Mouse (Mus musculus) ES-E14 (cell line): ENCODE measurements around the gene Axin2. TPM values are rescaled to one million over a fixed set of nuclear protein-coding genes. Genes with fewer than 3 reads are reported as not detected.

Experiments
- DNase-seq: peaks from one replicate; pipeline ENCODE4 v3.0.0-alpha.2; 2013; ENCODE audit warnings: low read depth, low spot score
- H3K27ac ChIP-seq: 2 replicates; pipeline ENCODE4 v1.5.1; 2012; ENCODE audit warnings: low read depth, mild to moderate bottlenecking, low read length, moderate library complexity, mixed read lengths; ENCODE audit not compliant: poor library complexity, insufficient read depth, severe bottlenecking
- H3K36me3 ChIP-seq: 2 replicates; pipeline ENCODE4 v1.6.1; 2012; ENCODE audit warnings: mild to moderate bottlenecking, low read length, moderate library complexity, mixed read lengths; ENCODE audit not compliant: control insufficient read depth, poor library complexity, insufficient read depth, severe bottlenecking
- H3K4me1 ChIP-seq, 2 experiments: fragments of 150-350 bp in 1 of 2; sonication (generic) in 1 of 2; 2 replicates each; pipeline ENCODE4 v1.6.1; 2012; ENCODE audit warnings: low read length in 2 of 2, mild to moderate bottlenecking in 1 of 2, mixed read lengths in 1 of 2; ENCODE audit not compliant: control insufficient read depth in 2 of 2, insufficient read depth in 2 of 2, poor library complexity in 1 of 2
- H3K4me3 ChIP-seq, 2 experiments: fragments of 150-350 bp in 1 of 2; sonication (generic) in 1 of 2; 2 replicates each; pipeline ENCODE4 v1.5.1; 2012; ENCODE audit warnings: low read length in 2 of 2, low read depth in 1 of 2, mild to moderate bottlenecking in 1 of 2, mixed read lengths in 1 of 2; ENCODE audit not compliant: insufficient read depth in 1 of 2, poor library complexity in 1 of 2, severe bottlenecking in 1 of 2
- H3K9ac ChIP-seq: 2 replicates; pipeline ENCODE4 v1.6.1; 2012; ENCODE audit warnings: low read depth, mild to moderate bottlenecking, low read length, mixed read lengths; ENCODE audit not compliant: poor library complexity, insufficient read depth, severe bottlenecking
- H3K9me3 ChIP-seq: fragments of 150-350 bp; sonication (generic); 2 replicates; pipeline ENCODE4 v1.6.1; 2012; ENCODE audit warnings: low read depth, mild to moderate bottlenecking, low read length; ENCODE audit not compliant: control insufficient read depth, insufficient read depth
- CHD2 ChIP-seq: IDR thresholded peaks from 2 replicates; pipeline ENCODE4 v1.6.1; 2014; ENCODE audit warnings: mild to moderate bottlenecking, low read depth, low read length, inconsistent platforms
- HCFC1 ChIP-seq: IDR thresholded peaks from 2 replicates; pipeline ENCODE4 v1.6.1; 2012; ENCODE audit warnings: low read length, inconsistent platforms, borderline replicate concordance; ENCODE audit not compliant: insufficient read depth
- MAFK ChIP-seq: IDR thresholded peaks from 2 replicates; pipeline ENCODE4 v1.6.1; 2014; ENCODE audit warnings: mild to moderate bottlenecking, low read depth, low read length, inconsistent platforms; ENCODE audit not compliant: insufficient read depth
- ZC3H11A ChIP-seq: IDR thresholded peaks from 2 replicates; pipeline ENCODE4 v1.6.1; 2012; ENCODE audit warnings: low read depth, mild to moderate bottlenecking, inconsistent platforms, low read length, borderline replicate concordance
- ZNF384 ChIP-seq: IDR thresholded peaks from 2 replicates; pipeline ENCODE4 v1.6.1; 2012; ENCODE audit warnings: low read depth, low read length, inconsistent platforms
- in situ Hi-C, 2 experiments: fragments of 600-800 bp; cut with MboI; formaldehyde crosslinking; loops; one replicate each; pipeline ENCODE4 v1.15.1; 2025; ENCODE audit warnings: low sequenced_read_pairs in 2 of 2, inconsistent platforms in 1 of 2; ENCODE audit not compliant: unreplicated experiment in 2 of 2
- total RNA-seq: library from RNA; depleted of rRNA; stranded (reverse); fragments of 300-350 nt; gene quantifications from 2 replicates; pipeline ENCODE4 v1.2.3, GENCODE M21; 2012

Axin2 gene
- total RNA-seq, 1 experiment: 12.3 TPM

DNA sequence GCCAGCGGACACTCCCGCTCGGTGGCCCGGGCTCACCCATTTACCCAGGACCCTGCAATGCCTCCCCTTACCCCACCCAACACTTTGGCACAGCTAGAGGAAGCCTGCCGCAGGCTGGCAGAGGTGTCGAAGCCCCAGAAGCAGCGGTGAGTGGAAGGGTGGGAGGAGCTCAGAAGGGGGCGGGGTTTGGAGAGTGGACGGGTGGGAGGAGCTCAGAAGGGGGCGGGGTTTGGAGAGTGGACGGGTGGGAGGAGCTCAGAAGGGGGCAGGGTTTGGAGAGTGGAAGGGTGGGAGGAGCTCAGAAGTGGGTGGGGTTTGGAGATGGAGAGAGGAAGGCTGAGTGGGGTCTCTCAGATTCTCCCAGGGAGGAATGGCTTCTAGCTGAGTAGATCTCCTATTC, 23.6 kb downstream of the Axin2 start:
- in situ Hi-C loops: no loop called here
- no peak overlapping the region for H3K4me3 ChIP-seq
- no peak for DNase-seq
- H3K36me3 ChIP-seq: peaks cover 46% of the 10 kb centered on the region; the same call in 1 of the 2 replicates
- H3K9ac ChIP-seq: no peak overlapping the region
- TF ChIP-seq ZC3H11A (no peak), MAFK (no peak), ZNF384 (no peak), CHD2 (no peak), HCFC1 (no peak)
- no peaks in the 10 kb centered on the region for H3K9me3 ChIP-seq
- H3K27ac ChIP-seq: no peak overlapping the region
- peaks cover 0 to 13% of the 10 kb centered on the region in 2 experiments; a peak in 2 of 4 replicates for H3K4me1 ChIP-seq

DNA sequence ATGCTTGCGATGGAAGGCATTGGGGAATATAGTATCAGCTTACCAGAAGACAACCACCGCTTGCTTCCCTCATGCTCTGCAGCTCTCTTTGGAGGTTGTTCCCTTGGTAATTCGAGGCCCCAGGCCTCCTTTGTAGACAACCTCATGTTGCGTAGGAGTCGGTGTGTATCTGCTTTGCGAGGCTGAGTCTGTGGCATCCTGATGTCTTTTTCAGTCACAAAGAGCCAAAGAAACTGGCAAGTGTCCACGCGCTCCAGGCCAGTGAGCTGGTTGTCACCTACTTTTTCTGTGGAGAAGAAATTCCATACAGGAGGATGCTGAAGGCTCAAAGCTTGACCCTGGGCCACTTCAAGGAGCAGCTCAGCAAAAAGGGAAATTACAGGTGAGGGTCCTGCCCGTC, 25.5 kb downstream of the Axin2 start:
- no peak overlapping the region for H3K9ac ChIP-seq
- no peak overlapping the region for H3K4me3 ChIP-seq
- no peaks in the 10 kb centered on the region for H3K9me3 ChIP-seq
- H3K27ac ChIP-seq: no peak overlapping the region
- in situ Hi-C loops: no loop called here
- TF ChIP-seq ZNF384 (no peak), ZC3H11A (no peak), CHD2 (no peak), HCFC1 (no peak), MAFK (no peak)
- DNase-seq: no peak
- peaks cover 45% of the 10 kb centered on the region; the same call in 1 of the 2 replicates for H3K36me3 ChIP-seq
- peaks cover 0 to 11% of the 10 kb centered on the region in 2 experiments; a peak in 2 of 4 replicates for H3K4me1 ChIP-seq

DNA sequence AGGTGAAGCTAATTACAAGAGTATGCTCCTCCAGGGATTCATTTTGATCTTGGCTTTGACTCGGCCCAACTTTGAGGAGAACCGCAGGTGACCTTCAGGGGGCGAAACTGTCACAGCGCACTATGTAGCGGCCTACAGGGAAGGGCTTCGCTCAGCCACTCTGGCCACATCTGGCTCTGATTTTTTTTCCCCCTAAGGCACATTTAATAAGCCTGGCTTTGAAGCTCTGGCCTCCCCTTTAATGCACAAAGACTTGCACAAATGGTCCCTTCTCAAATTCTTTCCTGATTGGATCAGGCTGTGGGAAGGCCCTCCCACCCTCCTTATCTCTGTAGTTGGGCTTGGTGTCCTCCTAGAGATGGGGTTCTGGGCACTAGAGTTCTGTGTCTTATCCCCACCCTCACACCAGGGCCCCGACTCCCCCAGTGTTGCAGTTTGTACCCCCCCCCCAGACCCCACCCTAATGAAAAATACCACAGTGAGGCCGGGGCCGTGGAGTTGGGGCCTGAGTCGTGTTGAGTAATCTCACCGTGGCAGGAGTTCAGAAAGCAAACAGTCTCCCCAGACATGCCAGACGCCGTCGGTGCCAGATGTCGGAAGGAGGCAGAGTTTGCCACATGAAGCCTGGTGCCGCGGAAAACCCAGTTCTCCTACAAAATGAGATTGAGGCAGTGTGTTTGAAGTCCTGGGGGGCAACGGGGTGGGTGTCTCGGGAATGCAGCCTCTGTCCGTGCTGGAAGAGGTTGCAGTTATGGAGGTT, 27.5 kb downstream of the Axin2 start:
- Histone ChIP-seq H3K36me3 (peaks cover 38% of the 10 kb centered on the region; the same call in 1 of the 2 replicates), H3K9ac (no peak overlapping the region), H3K9me3 (no peaks in the 10 kb centered on the region), H3K27ac (no peak overlapping the region), H3K4me1 (peaks cover 0 to 9% of the 10 kb centered on the region in 2 experiments; a peak in 2 of 4 replicates), H3K4me3 (no peak overlapping the region)
- in situ Hi-C loops: no loop called here
- no peak for DNase-seq
- no peak for TF ChIP-seq MAFK
- no peak for TF ChIP-seq CHD2

DNA sequence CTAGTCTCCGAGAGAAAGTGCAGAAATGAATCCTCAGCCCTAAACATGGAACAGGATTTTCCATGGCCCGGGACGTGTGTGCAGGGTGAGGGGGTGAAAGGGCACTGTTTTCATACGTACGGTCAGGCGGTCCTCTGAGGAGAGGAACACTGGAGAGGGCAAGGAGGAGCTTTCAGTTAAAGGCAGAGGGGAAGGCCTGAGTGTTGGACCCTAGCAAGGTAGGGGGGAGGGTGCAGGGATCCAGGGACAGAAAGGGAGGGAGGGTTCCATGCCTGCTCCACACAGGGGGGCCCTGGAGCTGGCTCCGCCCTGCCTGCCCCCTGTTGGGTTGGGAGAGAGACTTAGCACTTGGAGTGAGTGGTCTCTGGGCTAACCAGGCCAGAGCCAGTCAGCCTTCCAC, 28.4 kb downstream of the Axin2 start:
- no peak overlapping the region for H3K9ac ChIP-seq
- no peak overlapping the region for H3K27ac ChIP-seq
- peaks cover 35% of the 10 kb centered on the region; the same call in 1 of the 2 replicates for H3K36me3 ChIP-seq
- peaks cover 0 to 9% of the 10 kb centered on the region in 2 experiments; a peak in 2 of 4 replicates for H3K4me1 ChIP-seq
- H3K4me3 ChIP-seq: no peak overlapping the region; a peak in 1 of 4 replicates
- no peak for DNase-seq
- in situ Hi-C loops: no loop called here
- no peaks in the 10 kb centered on the region for H3K9me3 ChIP-seq
- TF ChIP-seq ZC3H11A (no peak), CHD2 (no peak), ZNF384 (no peak), MAFK (no peak), HCFC1 (no peak)

DNA sequence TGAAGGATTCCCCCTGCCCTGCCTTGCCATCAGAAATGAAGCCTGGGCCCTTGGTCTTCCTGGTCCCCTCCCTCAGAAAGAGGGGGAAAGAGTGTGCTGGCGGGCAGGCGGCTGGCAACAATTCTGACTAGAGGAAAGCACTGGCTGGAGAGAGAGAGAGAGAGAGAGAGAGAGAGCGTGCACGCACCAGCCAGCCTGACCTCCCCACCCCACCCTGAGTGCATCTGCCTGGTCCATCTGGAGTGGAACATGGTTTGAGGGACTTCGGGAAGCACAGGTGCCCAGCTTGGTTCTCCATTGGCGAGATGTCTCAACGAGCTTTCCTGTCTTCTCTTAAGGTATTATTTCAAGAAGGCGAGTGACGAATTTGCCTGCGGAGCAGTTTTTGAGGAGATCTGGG, 28.8 kb downstream of the Axin2 start:
- Histone ChIP-seq H3K9ac (no peak overlapping the region), H3K9me3 (no peaks in the 10 kb centered on the region), H3K36me3 (peaks cover 34% of the 10 kb centered on the region; the same call in 1 of the 2 replicates), H3K4me3 (peak overlapping the region in 1 of 2 experiments; percentile 17; a peak in 1 of 4 replicates), H3K4me1 (peaks cover 0 to 7% of the 10 kb centered on the region in 2 experiments; a peak in 2 of 4 replicates), H3K27ac (no peak overlapping the region)
- in situ Hi-C loops: no loop called here
- TF ChIP-seq HCFC1 (no peak), CHD2 (no peak), ZNF384 (no peak), ZC3H11A (no peak), MAFK (no peak)
- DNase-seq: no peak
